Mouse (Mus musculus) left cerebral cortex, adult 2 months (tissue): Measurements from ENCODE around the gene Per1. TPM values are rescaled to one million over a fixed set of nuclear protein-coding genes. Genes with fewer than 3 reads are reported as not detected.

Experiments
- DNase-seq, 2 experiments: peaks; one replicate each; pipeline ENCODE4 v3.0.0; 2021 to 2022; ENCODE audit warnings: low spot score in 2 of 2, mixed read lengths in 1 of 2; ENCODE audit errors: extremely low spot score in 1 of 2
- H3K27ac ChIP-seq: fragments of 200-600 bp; 2 replicates; pipeline ENCODE4 v1.8.1; 2022
- H3K4me3 ChIP-seq: fragments of 200-600 bp; 2 replicates; pipeline ENCODE4 v1.8.1; 2022
- CTCF ChIP-seq: fragments of 200-600 bp; IDR thresholded peaks from 2 replicates; pipeline ENCODE4 v1.8.1; 2022; ENCODE audit warnings: antibody characterized with exemption, mild to moderate bottlenecking, moderate library complexity
- intact Hi-C: fragments of 180-260 bp; cut with DNase I; formaldehyde crosslinking; loops from one replicate; pipeline ENCODE4 v1.15.1; 2025
- total RNA-seq, 2 experiments: library from RNA; stranded (reverse); gene quantifications; 2 replicates each; pipeline ENCODE4 v1.2.3; 2021

Per1 gene
- total RNA-seq, 2 experiments from 2014 or later, result 114 to 185 TPM

DNA sequence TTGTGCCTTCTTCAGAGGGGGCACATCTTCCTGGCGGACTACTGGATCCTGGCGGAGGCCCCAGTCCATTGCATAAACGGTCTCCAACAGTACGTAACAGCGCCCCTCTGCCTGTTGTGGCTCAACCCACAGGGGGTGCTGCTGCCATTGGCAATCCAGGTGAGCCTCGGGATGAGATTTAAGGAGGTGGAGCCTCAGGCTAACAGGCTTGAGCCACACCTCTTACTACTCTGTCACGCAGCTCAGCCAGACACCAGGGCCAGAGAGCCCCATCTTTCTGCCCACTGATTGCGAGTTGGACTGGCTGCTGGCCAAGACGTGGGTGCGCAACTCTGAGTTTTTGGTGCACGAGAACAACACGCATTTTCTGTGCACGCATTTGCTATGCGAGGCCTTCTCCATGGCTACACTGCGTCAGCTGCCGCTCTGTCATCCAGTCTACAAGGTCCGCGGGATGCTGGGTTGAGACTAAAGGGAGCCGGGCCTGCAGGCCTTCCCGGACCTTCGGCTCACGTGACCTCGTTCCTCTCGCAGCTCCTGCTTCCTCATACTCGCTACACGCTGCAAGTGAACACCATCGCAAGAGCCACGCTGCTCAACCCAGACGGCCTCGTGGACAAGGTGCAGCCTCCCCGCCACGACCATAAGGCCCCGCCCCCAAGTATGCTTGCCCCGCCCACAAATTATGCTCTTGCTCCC is 39.1 kb downstream of the Per1 start:
- TF ChIP-seq CTCF, result peak; percentile 49
- peak overlapping the region; percentile 22 for H3K27ac ChIP-seq
- peak overlapping the region; percentile 51 for H3K4me3 ChIP-seq
- peak; percentile 81 to 84 for DNase-seq
- intact Hi-C loops, result loop anchor here (5.0 kb wide), 1 partner anchor 98 kb away; no protein-coding TSS in a partner anchor

DNA sequence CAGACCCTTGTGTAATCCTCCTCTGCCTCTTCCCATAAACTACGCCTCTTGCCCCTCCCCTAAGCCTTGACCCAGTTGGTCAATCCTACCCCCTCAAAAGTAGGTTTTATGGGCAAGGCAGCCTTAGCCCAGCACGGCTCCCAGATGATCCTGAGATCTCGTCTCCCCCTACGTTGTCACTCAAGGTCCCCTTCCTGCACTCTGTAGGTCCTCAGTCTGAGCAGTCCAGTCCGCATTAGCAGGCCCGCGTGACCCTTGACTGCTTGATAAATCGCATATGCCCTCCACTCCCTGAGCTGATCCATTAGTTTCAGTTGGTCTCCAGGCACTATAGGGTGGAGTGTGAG is 39.6 kb downstream of the Per1 start:
- H3K4me3 ChIP-seq, result peak overlapping the region; percentile 51
- intact Hi-C loops, result loop anchor here (5.0 kb wide), 1 partner anchor 98 kb away; no protein-coding TSS in a partner anchor
- DNase-seq, result no peak
- TF ChIP-seq CTCF, result no peak
- H3K27ac ChIP-seq, result peak overlapping the region; percentile 22

DNA sequence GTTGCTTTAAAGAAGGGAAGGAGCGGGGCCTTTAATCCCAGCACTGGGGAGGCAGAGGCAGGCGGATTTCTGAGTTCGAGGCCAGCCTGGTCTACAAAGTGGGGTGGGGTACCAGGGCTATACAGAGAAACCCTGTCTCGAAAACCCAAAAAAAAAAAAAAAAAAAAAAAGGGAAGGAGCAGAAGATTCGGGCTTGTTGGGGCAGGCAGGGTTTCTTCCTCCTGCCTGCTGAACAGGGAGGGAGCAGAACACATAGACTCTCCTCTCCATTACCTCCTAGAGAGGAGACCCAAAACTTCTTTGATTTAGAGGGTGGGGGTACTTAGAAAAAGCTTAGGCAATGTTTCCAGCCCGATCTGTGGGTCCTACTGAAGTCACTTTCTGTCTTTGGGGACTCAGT is 40.3 kb downstream of the Per1 start:
- intact Hi-C loops, result no loop called here
- no peak overlapping the region for H3K27ac ChIP-seq
- H3K4me3 ChIP-seq, result no peak overlapping the region
- no peak for TF ChIP-seq CTCF
- DNase-seq, result no peak

DNA sequence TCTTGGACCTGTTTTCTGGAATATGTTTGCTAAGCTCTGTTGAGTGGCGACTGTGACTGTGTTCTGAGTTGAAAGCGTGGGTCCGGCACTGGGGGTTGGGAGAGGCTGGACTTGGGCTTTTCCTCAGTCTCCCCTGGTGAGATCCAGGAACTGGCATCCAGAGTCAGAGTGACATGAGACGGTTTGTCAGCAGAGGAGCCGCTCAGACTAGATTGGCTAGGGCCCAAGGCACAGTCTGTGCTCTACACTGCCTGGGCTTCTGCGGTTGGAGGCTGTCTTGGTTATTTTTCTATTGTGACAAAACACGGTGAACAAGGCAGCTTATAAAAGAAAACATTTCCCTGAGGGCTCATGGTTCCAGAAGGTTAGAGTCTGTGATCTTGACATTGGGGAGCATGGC is 52.5 kb downstream of the Per1 start:
- intact Hi-C loops, result no loop called here
- no peak for TF ChIP-seq CTCF
- Histone ChIP-seq H3K4me3 (no peak overlapping the region), H3K27ac (no peak overlapping the region)
- no peak for DNase-seq

DNA sequence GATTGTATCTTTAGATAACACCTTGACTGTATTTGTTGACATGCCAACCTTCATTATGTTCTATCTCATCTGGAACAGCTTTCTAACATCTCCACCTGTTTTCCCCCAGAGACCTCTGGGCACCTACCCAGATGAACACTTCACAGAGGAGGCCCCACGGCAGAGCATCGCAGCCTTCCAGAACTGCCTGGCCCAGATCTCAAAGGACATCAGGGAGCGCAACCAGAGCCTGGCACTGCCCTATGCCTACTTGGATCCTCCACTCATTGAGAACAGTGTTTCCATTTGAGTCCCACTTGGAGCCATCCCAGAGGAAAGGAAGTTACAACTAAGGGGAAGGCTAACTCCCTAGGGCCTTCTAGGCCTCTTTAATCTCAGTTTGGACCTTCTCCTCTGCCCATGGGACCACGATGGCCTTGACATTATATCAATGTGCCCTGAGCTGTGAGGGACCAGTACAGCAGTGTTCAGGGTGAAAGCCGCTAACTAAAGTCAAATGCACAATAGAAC is 53.5 kb downstream of the Per1 start:
- DNase-seq, result no peak
- Histone ChIP-seq H3K27ac (no peak overlapping the region), H3K4me3 (no peak overlapping the region)
- TF ChIP-seq CTCF, result no peak
- intact Hi-C loops, result no loop called here

DNA sequence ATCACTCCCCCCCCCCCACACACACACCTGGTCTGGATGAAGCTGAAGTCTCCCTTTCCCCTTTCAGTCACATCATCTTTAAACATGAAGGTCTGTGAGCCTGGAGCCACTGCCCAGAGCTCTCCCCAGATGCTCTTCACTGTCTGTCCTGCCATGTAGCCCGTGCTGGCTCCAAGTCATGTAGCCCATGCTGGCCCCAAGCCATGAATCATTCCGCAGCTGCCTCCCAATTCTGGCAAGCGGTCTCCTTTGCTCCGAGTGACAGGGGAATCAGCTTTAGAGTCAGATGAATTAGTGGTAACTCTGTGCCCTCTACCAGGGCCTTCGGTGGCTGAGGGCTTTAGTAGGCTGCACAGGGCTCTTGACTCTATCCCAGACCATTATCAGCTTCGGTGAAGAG is 54.7 kb downstream of the Per1 start:
- no peak for TF ChIP-seq CTCF
- Histone ChIP-seq H3K4me3 (no peak overlapping the region), H3K27ac (no peak overlapping the region)
- DNase-seq, result no peak
- intact Hi-C loops, result loop anchor here (1.0 kb wide), 1 partner anchor 24 kb away; the partner anchor contains the start of gene Aloxe3

DNA sequence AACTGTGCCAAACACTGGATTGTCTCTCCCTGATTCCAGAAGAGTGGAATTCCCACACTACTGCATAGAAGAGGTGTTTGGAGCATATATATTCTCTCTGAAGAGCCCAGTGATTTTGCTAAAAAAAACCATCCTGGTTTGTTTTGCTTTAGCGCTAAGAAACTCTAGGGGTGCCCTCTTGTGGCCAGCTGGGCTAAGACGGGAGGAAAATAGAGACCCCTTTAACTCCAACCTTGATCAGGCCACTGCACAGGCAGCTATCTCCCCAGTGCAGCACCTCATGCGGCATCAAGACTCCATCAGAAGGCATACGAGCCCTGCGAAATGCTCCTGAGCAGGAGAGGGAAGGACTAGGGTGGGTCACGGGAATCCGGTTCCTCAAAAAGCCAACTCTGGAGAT is 55.4 kb downstream of the Per1 start:
- Histone ChIP-seq H3K27ac (no peak overlapping the region), H3K4me3 (peak overlapping the region; percentile 32)
- intact Hi-C loops, result loop anchor here (1.0 kb wide), 1 partner anchor 25 kb away; the partner anchor contains the start of gene Aloxe3
- peak; percentile 73 for TF ChIP-seq CTCF
- peak; percentile 54 to 70 for DNase-seq

DNA sequence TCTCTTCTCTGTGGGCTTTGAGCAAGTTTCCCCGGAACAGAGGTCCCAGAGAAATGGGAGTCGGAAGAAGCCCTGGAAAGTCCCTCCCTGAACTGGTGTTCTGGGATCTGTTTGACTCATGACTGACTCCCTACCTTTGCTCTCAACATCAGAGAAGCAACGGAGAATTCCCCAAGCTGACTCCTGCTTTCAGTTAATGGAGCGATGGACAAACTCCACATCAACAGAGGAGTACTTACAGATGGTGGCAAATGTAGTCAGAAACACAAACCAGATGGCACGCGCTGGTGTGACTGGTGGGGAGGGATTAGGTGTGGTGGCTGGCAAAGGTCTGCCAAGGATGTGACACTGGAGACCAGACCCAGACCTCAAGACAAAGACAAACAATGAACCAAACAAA is 56.0 kb downstream of the Per1 start:
- peak overlapping the region; percentile 32 for H3K4me3 ChIP-seq
- no peak for TF ChIP-seq CTCF
- intact Hi-C loops, result no loop called here
- no peak for DNase-seq
- H3K27ac ChIP-seq, result no peak overlapping the region

DNA sequence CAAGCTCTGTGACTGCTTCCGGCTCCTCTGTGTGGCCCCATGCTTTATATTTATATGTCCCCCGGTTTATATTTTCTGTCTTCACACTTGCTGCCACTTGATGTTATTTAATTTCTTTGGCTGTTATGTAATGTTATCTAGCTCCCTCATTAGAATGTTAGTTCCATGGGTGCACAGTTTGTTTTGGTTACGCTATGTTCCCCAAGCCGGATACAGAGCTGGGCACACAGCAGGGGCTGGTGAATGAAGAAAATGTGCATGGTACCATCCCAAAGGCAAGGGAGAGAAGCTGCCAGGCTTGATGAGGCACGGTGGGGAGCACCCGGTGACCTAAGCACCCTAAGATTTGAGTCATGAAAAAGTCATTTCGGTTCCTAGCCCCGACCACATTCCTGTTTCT is 58.8 kb downstream of the Per1 start:
- DNase-seq, result no peak
- Histone ChIP-seq H3K27ac (no peak overlapping the region), H3K4me3 (no peak overlapping the region)
- no peak for TF ChIP-seq CTCF
- intact Hi-C loops, result no loop called here

DNA sequence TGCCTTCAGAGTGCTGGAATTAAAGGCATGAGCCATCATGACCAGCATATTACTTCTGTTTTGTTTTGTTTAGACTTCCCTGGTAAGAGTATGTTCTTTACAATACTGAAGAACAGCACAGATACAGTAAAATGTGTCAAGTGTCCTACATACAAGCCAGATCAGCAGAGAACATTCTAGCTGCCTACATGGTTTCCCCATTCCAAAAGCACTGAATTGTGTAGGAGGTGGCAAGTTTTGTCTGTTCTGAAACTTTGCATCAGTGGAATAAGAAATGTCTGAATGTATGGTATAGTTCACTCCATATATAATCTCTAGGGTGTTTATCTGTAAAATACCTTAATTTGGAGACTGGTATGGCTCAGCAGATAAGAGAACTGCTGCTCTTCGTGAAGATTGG is 60.3 kb downstream of the Per1 start:
- Histone ChIP-seq H3K4me3 (no peak overlapping the region), H3K27ac (peak overlapping the region; percentile 57)
- DNase-seq, result no peak
- no peak for TF ChIP-seq CTCF
- intact Hi-C loops, result no loop called here

DNA sequence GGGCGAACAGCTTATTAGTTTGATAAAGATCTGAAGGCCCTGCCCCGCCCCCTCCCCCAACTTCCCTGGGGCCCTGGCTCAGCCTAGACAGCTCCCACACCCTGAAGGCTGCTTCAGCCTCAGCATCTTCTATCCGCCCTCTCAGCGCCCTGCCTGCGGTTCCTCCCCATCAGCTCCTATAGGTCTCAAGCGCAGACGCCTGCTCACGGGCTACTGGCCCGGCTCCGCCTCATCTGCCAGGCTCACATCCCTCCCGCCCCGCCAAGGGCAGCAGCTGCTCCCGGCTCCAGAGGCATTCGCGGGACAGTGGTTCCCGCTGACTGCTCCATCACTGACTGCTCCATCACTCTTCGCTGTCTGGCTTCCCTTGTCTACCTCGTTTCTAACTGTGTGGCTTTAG is 61.8 kb downstream of the Per1 start, which contains the start of gene Alox12b:
Gene Alox12b, plus strand, starts transcription at position 190 of the 400 bp plus-strand sequence.
- Histone ChIP-seq H3K27ac (peak within 1 kb of the TSS; percentile 24), H3K4me3 (peak within 1 kb of the TSS; percentile 26)
- no peak for TF ChIP-seq CTCF
- intact Hi-C loops, result no loop called here
- peak in 1 of 2 experiments; percentile 43 for DNase-seq

Other genes with a start within 250 kb of the Per1 start
- 100 to 1,000 TPM; 108 to 115 TPM for gene Ndel1, start 223.4 kb upstream of the Per1 start, total RNA-seq
- gene Rnf222, start 206.7 kb upstream of the Per1 start, total RNA-seq, result not detected
- gene Rpl26, start 193.6 kb upstream of the Per1 start, total RNA-seq, result 100 to 1,000 TPM; 727 to 749 TPM
- under 1 TPM; 0.44 to 0.95 TPM for gene Odf4, start 168.1 kb upstream of the Per1 start, total RNA-seq
- 10 to 100 TPM; 22.4 to 22.6 TPM for gene Arhgef15, start 137.7 kb upstream of the Per1 start, total RNA-seq
- gene Slc25a35, start 127.1 kb upstream of the Per1 start, total RNA-seq, result 1 to 10 TPM; 5.0 to 5.2 TPM
- 10 to 100 TPM; 15.7 to 17.0 TPM for gene Rangrf, start 120.0 kb upstream of the Per1 start, total RNA-seq
- gene Pfas, start 86.8 kb upstream of the Per1 start, total RNA-seq, result 10 to 100 TPM; 20.1 to 24.7 TPM
- gene Ctc1, start 79.3 kb upstream of the Per1 start, total RNA-seq, result 10 to 100 TPM; 38.7 to 39.8 TPM
- under 1 TPM; 0.25 to 0.30 TPM for gene Aurkb, start 49.6 kb upstream of the Per1 start, total RNA-seq
- gene Borcs6, start 35.5 kb upstream of the Per1 start, total RNA-seq, result 10 to 100 TPM; 31.1 to 33.8 TPM
- gene Tmem107, start 24.4 kb upstream of the Per1 start, total RNA-seq, result 10 to 100 TPM; 23.3 to 28.0 TPM
- 1,000 to 10,000 TPM; 1,115 to 1,119 TPM for gene Vamp2, start 6.7 kb upstream of the Per1 start, total RNA-seq
- under 1 TPM; 0.57 to 0.82 TPM for gene Hes7, start 25.2 kb downstream of the Per1 start, total RNA-seq
- 1 to 10 TPM; 1.3 to 1.4 TPM for gene 9130213A22Rik, start 27.4 kb downstream of the Per1 start, total RNA-seq
- 1 to 10 TPM; 6.5 TPM for gene Aloxe3, start 30.7 kb downstream of the Per1 start, total RNA-seq
- gene Alox12b, start 61.8 kb downstream of the Per1 start, total RNA-seq, result 1 to 10 TPM; 8.7 to 9.8 TPM
- 1 to 10 TPM; 6.1 to 6.4 TPM for gene Alox8, start 102.6 kb downstream of the Per1 start, total RNA-seq
- gene Gucy2e, start 141.8 kb downstream of the Per1 start, total RNA-seq, result 1 to 10 TPM; 1.0 to 1.3 TPM
- 10 to 100 TPM; 19.2 to 27.1 TPM for gene Cntrob, start 228.6 kb downstream of the Per1 start, total RNA-seq
- gene Trappc1, start 228.8 kb downstream of the Per1 start, total RNA-seq, result 10 to 100 TPM; 58.8 to 60.1 TPM
- 10 to 100 TPM; 95.5 to 95.8 TPM for gene Kcnab3, start 231.0 kb downstream of the Per1 start, total RNA-seq
- gene Rnf227, start 245.2 kb downstream of the Per1 start, total RNA-seq, result 100 to 1,000 TPM; 170 to 181 TPM